In genomic region chr5:74956335-74956734, GRCm38 (mm10) we compare ENCODE assay signal across 13 mouse cellular contexts.
DNase-seq lines count a peak whose midpoint lies in the region; ATAC-seq and TF ChIP-seq lines count a peak whose summit lies in the region.
"Had no signal": no experiment of that assay in that cellular context is flagged by ENCODE, and none has a peak within 500 bp of the region (broad histone marks: within the 10 kb centered on the region; RNA-seq: fewer than 3 reads in every experiment).

No protein-coding gene starts in this region.

- no peak overlapping the region for H3K4me3 ChIP-seq in heart, embryonic 15.5 days
- no peak overlapping the region for H3K4me3 ChIP-seq in heart, adult 2 months
- no peak overlapping the region for H3K4me3 ChIP-seq in kidney, postnatal 0 days (replicated peaks; ENCODE audit: low read depth, low read length)
- peak overlapping the region; percentile 8 for H3K4me3 ChIP-seq in limb, embryonic 13.5 days
- H3K4me3 ChIP-seq: embryonic facial prominence, embryonic 12.5 days; intestine, embryonic 15.5 days; liver, embryonic 15.5 days had no signal

- H3K79me2 ChIP-seq in heart, adult 2 months (replicated peaks; ENCODE audit: control insufficient read depth, insufficient read depth, low read length), result no peaks in the 10 kb centered on the region

- TF ChIP-seq EP300 in heart, adult 2 months (IDR thresholded peaks at IDR 0.05; ENCODE audit: insufficient read depth, low read depth, low read length), result no peak

- no peak overlapping the region for H3K27ac ChIP-seq in heart, embryonic 15.5 days
- no peak overlapping the region for H3K27ac ChIP-seq in heart, adult 2 months
- H3K27ac ChIP-seq in kidney, postnatal 0 days, result no peak overlapping the region
- H3K27ac ChIP-seq in limb, embryonic 13.5 days, result peak overlapping the region; percentile 39
- H3K27ac ChIP-seq: embryonic facial prominence, embryonic 12.5 days; intestine, embryonic 15.5 days; liver, embryonic 15.5 days; macrophage had no signal

- H3K4me1 ChIP-seq in heart, embryonic 15.5 days (replicated peaks), result peaks cover 20% of the 10 kb centered on the region
- H3K4me1 ChIP-seq in heart, adult 2 months (ENCODE audit: control insufficient read depth, insufficient read depth, low read length), result peaks cover 6% of the 10 kb centered on the region
- H3K4me1 ChIP-seq in kidney, postnatal 0 days (replicated peaks; ENCODE audit: insufficient read depth, low read length), result peaks cover 8% of the 10 kb centered on the region; the same call in 1 of the 2 replicates
- H3K4me1 ChIP-seq in limb, embryonic 13.5 days, result peaks cover 30% of the 10 kb centered on the region
- H3K4me1 ChIP-seq: liver, embryonic 15.5 days had no signal

- peaks cover 34% of the 10 kb centered on the region for H3K27me3 ChIP-seq in heart, embryonic 15.5 days
- no peaks in the 10 kb centered on the region for H3K27me3 ChIP-seq in heart, adult 2 months (ENCODE audit: control insufficient read depth, insufficient read depth, low read length)
- no peaks in the 10 kb centered on the region for H3K27me3 ChIP-seq in kidney, postnatal 0 days (ENCODE audit: insufficient read depth, low read length)
- 0 out of 2 replicates have a peak, but pooled peaks cover 7% of the 10 kb centered on the region for H3K27me3 ChIP-seq in limb, embryonic 13.5 days

- DNase-seq in heart, adult 2 months, result no peak
- DNase-seq in kidney, postnatal 0 days (ENCODE audit: low spot score), result peak; percentile 63
- DNase-seq in kidney, postnatal 36 days, result no peak
- peak; percentile 47 for DNase-seq in brain, adult 2 months (ENCODE audit: low read depth, low spot score)
- DNase-seq in adrenal gland, adult 8-10 months, result no peak
- DNase-seq: adrenal gland, postnatal 25 days; cerebellum, postnatal 14 days had no signal

- no peak for TF ChIP-seq POLR2A in heart, adult 2 months (IDR thresholded peaks at IDR 0.05; ENCODE audit: insufficient read depth, low read depth, low read length)

- TF ChIP-seq CTCF in heart, adult 2 months (IDR thresholded peaks at IDR 0.05), result no peak
- TF ChIP-seq CTCF in kidney, postnatal 0 days (IDR thresholded peaks at IDR 0.05; ENCODE audit: low read depth), result no peak

- no peak for ATAC-seq in heart, embryonic 15.5 days (replicated peaks; ENCODE audit: insufficient number of reproducible peaks, insufficient read depth, low FRiP score, low read depth)
- no peak for ATAC-seq in kidney, postnatal 0 days (replicated peaks; ENCODE audit: low FRiP score, low read depth)
- no peak for ATAC-seq in limb, embryonic 13.5 days (ENCODE audit: low FRiP score, low read depth)
- ATAC-seq: intestine, embryonic 15.5 days had no signal

- no peak overlapping the region for H3K9ac ChIP-seq in heart, embryonic 15.5 days
- no peak overlapping the region for H3K9ac ChIP-seq in heart, adult 2 months (ENCODE audit: low read depth, low read length)
- no peak overlapping the region for H3K9ac ChIP-seq in kidney, postnatal 0 days (ENCODE audit: low read depth, low read length)
- H3K9ac ChIP-seq in limb, embryonic 13.5 days, result no peak overlapping the region
- H3K9ac ChIP-seq: embryonic facial prominence, embryonic 12.5 days; intestine, embryonic 15.5 days; liver, embryonic 15.5 days had no signal

- no peaks in the 10 kb centered on the region for H3K9me3 ChIP-seq in heart, embryonic 15.5 days (replicated peaks)
- no peaks in the 10 kb centered on the region for H3K9me3 ChIP-seq in kidney, postnatal 0 days (replicated peaks; ENCODE audit: low read length)
- H3K9me3 ChIP-seq in limb, embryonic 13.5 days, result no peaks in the 10 kb centered on the region
- H3K9me3 ChIP-seq: embryonic facial prominence, embryonic 12.5 days; intestine, embryonic 15.5 days; liver, embryonic 15.5 days had no signal

- H3K36me3 ChIP-seq in heart, embryonic 15.5 days, result no peaks in the 10 kb centered on the region
- no peaks in the 10 kb centered on the region for H3K36me3 ChIP-seq in heart, adult 2 months (ENCODE audit: control insufficient read depth, insufficient read depth, low read length)
- no peaks in the 10 kb centered on the region for H3K36me3 ChIP-seq in kidney, postnatal 0 days (ENCODE audit: insufficient read depth, low read length)
- H3K36me3 ChIP-seq in limb, embryonic 13.5 days, result no peaks in the 10 kb centered on the region
- H3K36me3 ChIP-seq: embryonic facial prominence, embryonic 12.5 days; intestine, embryonic 15.5 days; liver, embryonic 15.5 days had no signal

- peak overlapping the region; percentile 24; the same call in 1 of the 2 replicates for H3K4me2 ChIP-seq in heart, embryonic 15.5 days
- 0 out of 2 replicates have a peak overlapping the region, but pooled peaks have one; percentile 15 for H3K4me2 ChIP-seq in kidney, postnatal 0 days (ENCODE audit: low read length)
- H3K4me2 ChIP-seq in limb, embryonic 13.5 days (replicated peaks), result peak overlapping the region; percentile 49
- H3K4me2 ChIP-seq: embryonic facial prominence, embryonic 12.5 days; intestine, embryonic 15.5 days; liver, embryonic 15.5 days had no signal

- WGBS in heart, embryonic 15.5 days, result 21% methylated on average over 9 of the region's 9 CpGs
- 50% methylated on average over 9 of the region's 9 CpGs for WGBS in heart, adult 2 months
- WGBS in kidney, postnatal 0 days, result 21% methylated on average over 9 of the region's 9 CpGs
- WGBS in limb, embryonic 13.5 days, result 12% methylated on average over 9 of the region's 9 CpGs

- intact Hi-C loops in heart, adult 2 months (cut with DNase I), result no loop called here

Comparison
In these comparisons a context has a peak if more than half of its experiments do, and no peak if none do; other contexts are left out.
1. DNase-seq: peak in kidney, postnatal 0 days (single experiment) and brain, adult 2 months (single experiment); none in heart, adult 2 months (0 of 2), kidney, postnatal 36 days (0 of 2) and adrenal gland, adult 8-10 months (single experiment).
2. Peak in every context shown above with its lines, with median percentiles within 50 percentile points of each other: H3K4me2 ChIP-seq.